20 mouse cellular contexts compared by ENCODE assay signal in the genomic region with DNA sequence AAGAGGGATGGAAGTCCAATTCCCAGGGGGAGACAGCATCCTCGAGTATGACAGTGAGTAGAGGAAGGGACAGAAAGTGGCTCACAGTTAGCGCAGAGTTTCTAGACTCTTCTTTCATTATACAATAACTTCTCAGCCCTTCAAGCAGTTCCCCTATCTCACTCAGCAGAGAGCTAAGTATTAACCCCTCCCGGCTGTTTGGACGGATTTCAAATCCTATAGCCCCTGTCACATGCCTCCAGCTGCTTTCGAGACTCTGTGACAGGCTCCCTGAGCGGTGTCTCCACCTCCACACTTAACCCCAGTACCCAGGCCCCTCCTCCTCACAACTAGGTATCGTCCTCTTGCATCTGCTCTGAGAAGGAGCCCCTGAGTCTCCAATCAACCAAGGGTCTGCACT.
"Had no signal": no experiment of that assay in that cellular context is flagged by ENCODE, and none has a peak within 500 bp of the region (broad histone marks: within the 10 kb centered on the region; RNA-seq: fewer than 3 reads in every experiment).

No protein-coding gene starts in this region.

- H3K27me3 ChIP-seq: neural tube, embryonic 12.5 days; neural tube, embryonic 15.5 days had no signal

- ATAC-seq: intestine, postnatal 0 days; lung, postnatal 0 days had no signal

- H3K9me3 ChIP-seq: liver, embryonic 13.5 days; midbrain, embryonic 10.5 days; neural tube, embryonic 12.5 days; neural tube, embryonic 15.5 days had no signal

- H3K9ac ChIP-seq: liver, embryonic 13.5 days; neural tube, embryonic 12.5 days; neural tube, embryonic 15.5 days had no signal

- H3K4me1 ChIP-seq: liver, embryonic 13.5 days had no signal

- H3K4me2 ChIP-seq: liver, embryonic 13.5 days; neural tube, embryonic 12.5 days; neural tube, embryonic 15.5 days had no signal

- H3K4me3 ChIP-seq: left cerebral cortex, adult 2 months; liver, embryonic 13.5 days; midbrain, embryonic 10.5 days; neural tube, embryonic 12.5 days; neural tube, embryonic 15.5 days had no signal

- DNase-seq: kidney, adult 2 months; kidney, postnatal 25 days; layer of hippocampus, postnatal 36 days; liver, embryonic 13.5 days; lung, postnatal 4 days; midbrain, embryonic 14.5 days; right cerebral cortex, adult 18-20 months; right cerebral cortex, postnatal 14 days; right cerebral cortex, postnatal 4 days; thymus, adult 2 months; thymus, postnatal 14 days; thymus, postnatal 4 days had no signal

- H3K36me3 ChIP-seq: liver, embryonic 13.5 days; neural tube, embryonic 15.5 days had no signal

- H3K27ac ChIP-seq: kidney, postnatal 0 days; left cerebral cortex, adult 2 months; liver, embryonic 13.5 days; neural tube, embryonic 12.5 days; neural tube, embryonic 15.5 days; stomach, postnatal 0 days had no signal
